ENCODE assay signal across 13 mouse cellular contexts in genomic region chr11:20659094-20659493, GRCm38 (mm10).
DNase-seq lines count a peak whose midpoint lies in the region; TF ChIP-seq lines count a peak whose summit lies in the region.
"Had no signal": no experiment of that assay in that cellular context is flagged by ENCODE, and none has a peak within 500 bp of the region (broad histone marks: within the 10 kb centered on the region; RNA-seq: fewer than 3 reads in every experiment).

No protein-coding gene starts in this region.

- no peaks in the 10 kb centered on the region for H3K36me3 ChIP-seq in thymus, adult 2 months (ENCODE audit: control insufficient read depth, insufficient read depth, low read length)
- H3K36me3 ChIP-seq: kidney, embryonic 15.5 days; midbrain, embryonic 12.5 days had no signal

- H3K27ac ChIP-seq in thymus, adult 2 months (ENCODE audit: control insufficient read depth, insufficient read depth, low read length) = no peak overlapping the region
- H3K27ac ChIP-seq: kidney, embryonic 15.5 days; liver, embryonic 13.5 days; midbrain, embryonic 12.5 days had no signal

- TF ChIP-seq CTCF in thymus, adult 2 months (IDR thresholded peaks at IDR 0.05; ENCODE audit: borderline replicate concordance, control insufficient read depth, extremely low read depth, insufficient read depth, low read length, poor library complexity) = no peak

- no peak overlapping the region for H3K4me3 ChIP-seq in thymus, adult 2 months (ENCODE audit: control insufficient read depth, insufficient read depth, low read length)
- H3K4me3 ChIP-seq: kidney, embryonic 15.5 days; liver, embryonic 13.5 days; midbrain, embryonic 12.5 days had no signal

- peak; percentile 77 to 79 for DNase-seq in cerebellum, postnatal 10 days
- DNase-seq in cerebellum, adult 8-10 months = no peak
- peak; percentile 32 to 49 for DNase-seq in kidney, postnatal 4 days
- no peak for DNase-seq in kidney, adult 8-10 months
- DNase-seq in right cerebral cortex, postnatal 10 days (ENCODE audit: low spot score in 2 of 2) = peak; percentile 78 to 80
- DNase-seq in right cerebral cortex, adult 18-20 months = no peak
- DNase-seq in lung, postnatal 36 days = peak; percentile 32
- no peak for DNase-seq in thymus, adult 2 months
- DNase-seq: cerebellum, adult 9-10 months; heart, postnatal 36 days; liver, embryonic 13.5 days had no signal

- H3K27me3 ChIP-seq in thymus, adult 2 months (ENCODE audit: control insufficient read depth, insufficient read depth, low read length) = no peaks in the 10 kb centered on the region
- H3K27me3 ChIP-seq: kidney, embryonic 15.5 days; midbrain, embryonic 12.5 days had no signal

- H3K4me1 ChIP-seq in thymus, adult 2 months (replicated peaks; ENCODE audit: control insufficient read depth, insufficient read depth, low read length) = peaks cover 26% of the 10 kb centered on the region

- 78% methylated on average over 3 of the region's 3 CpGs for WGBS in thymus, adult 2 months

- no peak for TF ChIP-seq POLR2A in thymus, adult 2 months (IDR thresholded peaks at IDR 0.05; ENCODE audit: control insufficient read depth, extremely low read depth, insufficient read depth, low read length, poor library complexity)

Comparison
In these comparisons a context has a peak if more than half of its experiments do, and no peak if none do; other contexts are left out.
1. DNase-seq: peak in cerebellum, postnatal 10 days (2 of 2), kidney, postnatal 4 days (2 of 2), right cerebral cortex, postnatal 10 days (2 of 2) and lung, postnatal 36 days (single experiment); none in cerebellum, adult 8-10 months (single experiment), kidney, adult 8-10 months (0 of 2), right cerebral cortex, adult 18-20 months (single experiment) and thymus, adult 2 months (single experiment).